Mouse (Mus musculus): ENCODE measurements around the gene Paxbp1.

GRCm38 (mm10) chr16:91011021-91011683 is 33.2 kb downstream of the Paxbp1 start, which contains the start of gene Synj1:
- TF ChIP-seq POLR2A (IDR thresholded peaks at IDR 0.05; ENCODE audit: control insufficient read depth, extremely low read depth, insufficient read depth, low read length, poor library complexity), result 0 out of 2 replicates have a peak, but pooled peaks have one; percentile 20
- TF ChIP-seq CTCF (IDR thresholded peaks at IDR 0.05; ENCODE audit: borderline replicate concordance, control insufficient read depth, extremely low read depth, insufficient read depth, low read length, poor library complexity), result no peak

Data from thymus, adult 2 months (tissue).